Mouse (Mus musculus) B cell, adult 2 months (primary cell): ENCODE results near the gene Olfr38.

Experiments used
- DNase-seq, 2 experiments: peaks; one replicate each; pipeline ENCODE4 v3.0.0; 2022

Olfr38 gene

DNA sequence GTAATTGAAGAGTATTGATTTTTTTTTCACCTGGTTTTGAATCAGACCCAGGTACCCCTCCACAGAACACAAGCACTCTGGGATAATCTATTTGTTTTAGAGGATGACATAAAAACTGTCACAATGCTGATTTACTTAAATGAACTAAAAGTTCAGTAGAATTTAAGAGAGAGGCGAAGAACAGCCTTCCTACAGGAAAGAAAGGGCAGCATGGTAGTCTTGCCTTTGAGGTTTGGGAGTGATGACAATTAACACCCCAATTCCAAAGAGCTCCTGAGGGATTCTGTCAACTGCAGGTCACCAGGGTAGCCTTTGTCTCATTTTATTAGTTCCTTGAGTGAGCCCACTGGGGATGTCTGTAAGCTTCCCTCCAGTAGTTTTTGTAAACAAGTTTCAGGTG is at the start of gene Olfr38:
Olfr38 (plus strand) TSS at position 301 of the 400 bp plus-strand sequence.
- DNase-seq, result no peak

DNA sequence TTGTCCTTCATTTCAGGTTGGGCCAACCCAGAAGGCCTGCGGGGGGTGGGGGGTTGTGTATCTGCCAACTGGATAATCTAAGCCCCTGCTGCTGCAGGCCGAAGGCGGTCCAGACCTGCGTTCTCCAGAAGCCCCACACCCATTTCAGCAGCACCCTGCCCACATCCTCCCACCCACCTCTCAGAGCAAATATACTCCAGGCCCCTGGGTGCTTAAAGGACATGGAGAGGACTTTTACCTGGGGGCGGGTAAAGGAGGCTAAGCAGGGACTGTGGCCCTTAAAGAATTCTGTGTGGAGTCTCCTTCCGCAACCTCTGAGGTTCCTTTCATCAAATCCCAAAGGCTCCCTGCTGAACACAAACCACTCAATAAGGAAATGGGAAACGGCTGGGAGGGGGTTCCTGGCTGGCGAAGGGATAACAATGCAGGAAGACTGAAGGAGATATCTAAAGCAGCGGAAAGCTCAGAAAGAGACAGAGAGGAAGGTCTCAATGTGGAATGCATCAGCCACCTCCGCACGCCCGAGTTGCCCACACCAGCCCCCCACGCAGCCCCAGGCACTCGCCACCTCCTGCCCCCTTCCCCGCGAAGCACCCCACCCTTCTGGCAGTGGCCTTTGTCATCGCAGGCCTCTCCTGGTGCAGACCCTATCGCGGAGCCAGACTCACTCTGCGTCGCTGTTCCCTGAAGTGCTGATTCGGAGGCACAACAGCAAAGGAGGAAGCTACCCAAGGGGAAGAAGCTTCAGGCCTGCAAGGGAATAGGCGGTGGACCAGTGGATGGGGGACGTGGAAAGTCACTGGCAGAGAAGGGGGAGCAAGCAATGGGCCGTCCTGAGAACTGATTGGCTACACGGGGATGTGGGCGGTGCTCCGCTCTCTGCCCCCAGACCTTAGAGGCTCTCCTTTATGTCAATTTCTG is 46.7 kb upstream of the Olfr38 start, which contains the start of gene Tcaf1:
Tcaf1 (minus strand) TSS at position 798 of the 921 bp plus-strand sequence.
- no peak for DNase-seq

DNA sequence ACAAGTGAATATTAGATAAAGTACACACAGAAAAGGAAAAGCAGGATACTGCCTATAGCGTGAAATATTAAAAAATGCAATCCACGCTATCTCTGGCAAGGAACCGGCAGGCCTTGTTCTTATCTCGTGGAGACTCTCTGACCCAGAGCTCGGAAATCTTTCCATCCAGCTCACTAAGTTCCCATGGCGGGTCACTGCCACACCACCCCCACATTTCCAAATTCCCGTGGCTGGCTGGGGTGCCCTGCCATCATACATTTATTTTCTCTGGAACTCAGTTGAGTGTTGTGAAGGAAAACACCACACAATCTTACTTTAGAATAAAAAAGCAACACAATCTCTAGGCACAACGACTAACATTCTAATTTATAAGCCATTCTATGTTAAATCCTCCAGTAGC is 41.5 kb upstream of the Olfr38 start:
- DNase-seq, result no peak

DNA sequence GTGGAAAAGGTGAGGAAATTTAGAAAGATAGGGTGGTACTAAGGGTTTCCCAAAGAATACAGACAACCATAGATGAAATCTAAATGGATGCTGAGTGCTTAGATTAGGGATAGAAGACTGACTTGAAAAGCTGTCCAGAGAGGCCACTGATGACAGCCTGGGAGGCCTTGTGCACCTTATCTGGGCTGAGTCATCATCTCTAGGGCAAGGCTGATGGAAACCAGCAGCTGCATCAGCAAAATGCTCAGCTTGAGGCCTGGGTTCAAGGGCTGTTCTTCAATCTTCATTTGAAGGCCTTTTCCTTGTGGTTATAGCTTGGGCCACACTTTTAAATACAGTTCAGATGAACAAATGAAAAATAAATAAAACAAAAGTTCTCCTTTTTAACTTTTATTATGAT is 38.2 kb upstream of the Olfr38 start:
- no peak for DNase-seq

DNA sequence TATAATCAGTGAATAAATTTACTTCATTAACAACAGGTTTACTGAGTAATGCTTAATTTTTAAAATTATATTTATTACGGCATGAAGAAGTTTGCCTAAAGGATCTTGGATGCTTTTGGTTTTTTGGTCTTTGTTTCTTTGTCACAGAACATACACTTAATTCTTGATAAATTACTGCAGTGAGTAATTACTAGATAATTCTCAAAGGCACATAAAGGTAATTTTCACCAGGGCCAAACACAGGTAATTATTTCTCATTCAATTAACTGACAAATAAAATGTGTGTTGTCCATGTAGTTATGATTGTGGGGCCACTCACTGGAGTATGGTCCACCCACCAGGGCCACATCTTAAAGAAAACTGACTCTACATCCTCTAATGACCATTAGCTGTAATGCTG is 17.1 kb upstream of the Olfr38 start, which contains the start of gene Olfr453:
Olfr453 (plus strand) TSS at position 301 of the 400 bp plus-strand sequence.
- no peak for DNase-seq

DNA sequence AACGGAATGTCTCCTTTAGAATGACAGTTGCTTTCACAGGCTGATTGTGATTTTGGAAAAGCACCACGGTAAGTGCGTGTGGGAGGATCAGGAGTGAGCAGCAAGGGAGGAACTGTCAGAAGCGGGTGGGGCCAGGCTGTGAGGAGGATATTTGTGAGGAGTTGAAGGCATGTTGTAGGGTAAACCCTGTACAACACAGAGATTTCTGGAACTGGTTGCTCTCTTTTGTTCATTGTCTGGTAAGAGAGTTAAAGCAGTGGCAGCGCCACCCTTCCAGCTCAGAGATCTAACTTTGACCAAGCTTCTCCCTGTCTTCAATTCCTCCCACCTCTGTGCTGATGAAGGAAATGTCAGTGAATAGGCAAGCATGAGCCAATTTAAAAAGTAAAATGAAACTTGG is 13.9 kb upstream of the Olfr38 start:
- DNase-seq, result no peak

DNA sequence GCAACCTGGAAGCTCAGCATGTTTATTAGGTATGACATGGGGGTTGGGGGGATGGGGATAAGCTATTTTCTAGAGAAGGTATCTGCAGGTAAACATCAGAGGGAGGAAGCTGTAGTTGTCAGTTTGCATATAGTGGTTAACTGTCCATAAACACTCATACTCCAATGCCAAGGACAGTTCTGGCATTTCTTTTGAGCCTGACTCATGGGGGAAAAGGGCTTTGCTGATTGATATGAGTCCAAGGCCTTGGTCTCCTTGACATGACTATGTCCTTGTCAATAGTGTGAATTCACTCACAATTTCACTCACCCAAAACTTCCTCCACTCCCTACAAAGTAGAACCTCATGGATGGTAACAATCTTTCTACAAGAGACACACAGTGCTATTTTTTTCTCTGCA is 8.4 kb upstream of the Olfr38 start:
- DNase-seq, result no peak

DNA sequence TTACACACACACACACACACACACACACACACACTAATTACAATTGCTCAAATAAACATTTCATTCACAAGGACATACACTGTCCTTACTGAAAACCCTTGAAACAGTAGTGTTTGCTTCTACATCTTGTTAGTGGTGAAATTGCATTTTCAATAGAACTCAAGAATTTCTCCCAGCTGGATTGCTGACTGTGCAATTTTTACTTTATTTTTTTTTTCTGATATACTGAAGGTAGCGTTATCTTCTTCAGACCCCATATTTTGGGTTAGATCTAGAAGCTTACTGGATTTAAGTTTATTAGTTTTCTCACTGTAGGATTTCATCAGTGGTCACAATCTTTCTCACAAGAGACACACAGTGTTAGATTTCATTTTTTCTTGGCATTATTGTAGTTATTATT is 20.9 kb downstream of the Olfr38 start:
- no peak for DNase-seq

DNA sequence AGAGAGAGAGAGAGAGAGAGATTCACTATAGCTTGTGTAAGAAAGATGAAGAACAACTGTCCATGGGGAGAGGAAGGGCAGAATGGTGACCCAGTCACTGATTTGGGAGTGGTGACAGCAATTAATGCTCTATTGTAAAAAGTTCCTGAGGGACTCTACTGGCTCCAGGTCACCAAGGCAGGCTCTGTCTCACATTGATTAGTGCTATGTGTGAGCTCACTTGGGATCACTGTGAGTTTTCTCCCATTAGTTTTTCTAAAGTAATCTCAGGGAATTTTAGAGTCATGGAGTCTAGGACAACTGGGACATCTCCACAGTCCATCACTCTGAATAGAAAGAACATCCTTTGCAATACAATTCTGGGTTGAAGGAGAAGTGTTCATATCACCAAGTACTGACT is 28.6 kb downstream of the Olfr38 start, which contains the start of gene Olfr452:
Olfr452 (plus strand) TSS at position 301 of the 400 bp plus-strand sequence.
- DNase-seq, result no peak

DNA sequence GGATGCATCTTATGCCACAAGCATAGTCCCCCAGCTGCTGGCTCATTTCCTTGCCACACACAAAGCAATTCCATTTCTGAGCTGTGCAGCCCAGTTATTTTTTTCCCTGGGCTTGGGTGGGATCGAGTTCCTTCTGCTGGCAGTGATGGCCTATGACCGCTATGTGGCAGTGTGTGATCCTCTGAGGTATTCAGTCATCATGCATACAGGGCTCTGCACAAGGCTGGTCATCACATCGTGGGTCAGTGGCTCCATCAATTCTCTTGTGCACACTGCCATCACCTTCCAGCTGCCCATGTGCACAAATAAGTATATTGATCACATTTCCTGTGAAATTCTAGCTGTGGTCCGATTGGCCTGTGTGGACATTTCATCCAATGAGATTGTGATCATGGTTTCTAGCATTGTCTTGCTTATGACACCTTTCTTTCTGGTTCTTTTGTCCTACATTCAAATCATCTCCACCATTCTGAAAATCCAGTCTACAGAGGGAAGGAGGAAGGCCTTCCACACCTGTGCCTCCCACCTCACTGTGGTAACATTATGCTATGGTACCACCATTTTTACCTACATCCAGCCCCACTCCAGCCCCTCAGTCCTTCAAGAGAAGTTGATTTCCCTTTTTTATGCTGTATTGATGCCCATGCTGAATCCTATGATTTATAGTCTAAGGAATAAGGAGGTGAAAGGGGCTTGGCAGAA is 34.2 kb downstream of the Olfr38 start:
- DNase-seq, result no peak

DNA sequence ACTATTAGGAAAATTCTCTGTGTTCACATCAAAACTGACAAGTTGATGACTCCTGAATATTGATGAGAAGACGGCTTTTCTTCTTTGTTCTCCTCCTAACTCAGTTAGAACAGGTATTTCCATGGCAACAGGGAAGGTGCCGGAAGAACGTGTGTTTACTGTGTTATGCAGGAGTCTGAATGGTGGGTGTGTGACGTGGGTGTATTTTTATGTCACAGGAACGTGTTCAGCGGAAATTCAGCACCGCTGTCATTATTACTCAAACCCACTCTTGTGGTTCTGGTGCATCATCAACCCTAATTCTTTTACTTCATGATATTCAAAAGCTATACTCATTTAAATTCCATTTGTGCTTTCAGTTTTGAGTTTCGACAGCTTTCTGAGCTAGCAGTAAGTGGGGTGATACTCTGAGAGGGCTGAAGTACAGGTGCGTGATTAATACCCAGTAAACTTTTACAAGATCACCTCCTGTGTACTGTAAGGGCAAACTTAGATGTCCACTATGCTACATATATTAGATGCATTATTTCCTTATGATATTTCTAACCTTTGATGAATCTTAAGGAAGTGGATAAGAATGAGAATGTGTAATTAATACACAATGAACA is 34.8 kb downstream of the Olfr38 start:
- no peak for DNase-seq

DNA sequence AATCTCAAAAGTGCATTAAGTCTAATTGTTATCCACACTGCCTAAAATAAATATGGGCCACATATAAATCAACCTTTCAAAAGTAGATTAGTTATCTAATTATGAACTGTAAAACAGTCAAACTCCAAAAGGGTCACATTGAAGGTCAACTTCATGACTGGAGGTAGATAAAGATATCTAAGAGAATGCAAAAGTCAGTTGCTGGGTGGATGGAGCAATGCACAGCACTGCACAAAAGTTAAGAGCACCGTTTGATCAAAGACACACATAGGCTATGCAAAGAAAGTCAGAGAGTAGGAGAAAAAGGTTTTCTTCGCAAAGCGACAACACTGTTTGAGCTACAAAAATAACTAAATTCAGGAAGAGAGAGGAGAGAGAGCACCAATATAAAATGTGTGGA is 38.8 kb downstream of the Olfr38 start:
- no peak for DNase-seq

DNA sequence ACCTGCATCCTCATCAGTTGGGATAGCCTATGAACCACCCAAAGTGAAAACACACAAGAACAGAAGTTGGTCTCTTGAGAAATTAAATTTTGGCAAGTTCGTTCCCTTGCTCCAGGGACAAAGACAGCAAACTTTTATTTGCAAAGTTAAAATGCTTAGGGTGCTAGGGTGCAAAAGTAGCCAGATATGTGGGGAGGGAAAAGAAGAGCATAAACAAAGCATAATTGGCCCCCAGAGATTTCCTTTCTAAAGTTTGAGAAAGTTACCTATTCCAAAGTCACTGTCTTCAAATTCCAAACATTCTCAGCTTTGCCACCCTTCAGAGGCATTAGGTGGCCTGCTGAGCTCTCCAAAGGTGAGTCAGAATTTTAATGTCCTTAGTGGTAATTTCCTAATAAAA is 55.4 kb downstream of the Olfr38 start, which contains the start of gene Olfr450:
Olfr450 (plus strand) TSS at position 301 of the 400 bp plus-strand sequence.
- DNase-seq, result no peak
